Mouse (Mus musculus): Measurements from ENCODE around the gene Hoxa10.

The Hoxa10 gene

GRCm38 (mm10) chr6:52185222-52185621 lies 55.4 kb downstream of the Hoxa10 start:
- DNase-seq (ENCODE audit: low spot score in 2 of 2) = no peak

- DNase-seq (ENCODE audit: low spot score in 2 of 2) = no peak
Measured at GRCm38 (mm10) chr6:52184668-52185067, 56.0 kb downstream of the Hoxa10 start.

DNA sequence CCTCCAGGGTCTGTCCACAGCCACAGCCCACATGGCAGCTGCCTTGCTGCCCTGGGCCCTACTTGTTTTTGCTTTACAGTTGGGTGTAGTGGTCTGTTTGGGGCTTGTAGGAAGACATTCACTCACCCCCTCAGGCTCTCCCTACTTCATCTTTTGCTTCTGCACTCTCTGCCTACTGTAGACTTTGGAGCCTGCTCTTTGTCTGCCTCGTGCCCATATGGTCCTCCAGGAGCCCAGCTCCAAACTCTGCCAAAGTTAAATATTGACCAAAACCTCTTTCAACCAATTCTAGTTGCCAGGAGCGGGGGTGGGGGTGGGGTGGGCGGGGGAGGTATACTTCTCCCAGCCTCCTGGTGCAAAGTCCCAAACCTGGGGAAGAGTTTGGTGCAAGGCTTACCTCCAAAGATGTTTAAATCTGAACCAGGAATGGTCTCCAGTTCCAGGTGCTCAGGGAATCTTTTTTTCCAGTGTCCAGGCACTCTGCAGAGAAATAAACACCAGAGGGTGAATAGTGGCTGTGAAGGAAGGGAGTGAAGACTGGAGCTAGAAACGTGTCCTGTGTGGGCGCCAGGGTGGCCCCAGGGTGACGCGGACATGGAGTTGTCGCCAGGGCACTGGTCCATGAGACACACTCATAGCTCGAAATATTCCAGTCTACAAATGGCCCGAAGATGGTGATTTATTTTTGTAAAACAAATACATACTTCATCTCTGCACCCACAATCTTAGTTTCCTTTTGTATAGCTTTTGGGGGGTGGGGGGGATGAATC lies 57.2 kb downstream of the Hoxa10 start:
- no peak for DNase-seq (ENCODE audit: low spot score in 2 of 2)

GRCm38 (mm10) chr6:52182793-52183192 lies 57.9 kb downstream of the Hoxa10 start:
- DNase-seq (ENCODE audit: low spot score in 2 of 2) = no peak

- no peak for DNase-seq (ENCODE audit: low spot score in 2 of 2)
Measured at GRCm38 (mm10) chr6:52182030-52182429, 58.6 kb downstream of the Hoxa10 start.
